Mouse (Mus musculus) heart, embryonic 10.5 days (tissue): ENCODE results near the gene Nup133. TPM values are rescaled to one million over a fixed set of nuclear protein-coding genes. Genes with fewer than 3 reads are reported as not detected.

Experiments used
- DNase-seq: peaks from one replicate; pipeline ENCODE4 v3.0.0-alpha.2; 2017; ENCODE audit warnings: low spot score
- H3K27ac ChIP-seq: fragments of 300-500 bp; sonication (generic); 2 replicates; pipeline ENCODE4 v1.5.1; 2016; ENCODE audit warnings: mild to moderate bottlenecking
- H3K27me3 ChIP-seq: fragments of 300-500 bp; sonication (generic); 2 replicates; pipeline ENCODE4 v1.6.1; 2016; ENCODE audit warnings: mild to moderate bottlenecking; ENCODE audit not compliant: poor library complexity, insufficient read depth, severe bottlenecking
- H3K36me3 ChIP-seq: fragments of 300-500 bp; sonication (generic); 2 replicates; pipeline ENCODE4 v1.6.1; 2016; ENCODE audit warnings: mild to moderate bottlenecking, moderate library complexity
- H3K4me1 ChIP-seq: fragments of 300-500 bp; sonication (generic); 2 replicates; pipeline ENCODE4 v1.6.1; 2016; ENCODE audit warnings: mild to moderate bottlenecking
- H3K4me3 ChIP-seq: fragments of 300-500 bp; sonication (generic); 2 replicates; pipeline ENCODE4 v1.5.1; 2016; ENCODE audit warnings: mild to moderate bottlenecking, moderate library complexity
- H3K9me3 ChIP-seq: fragments of 300-500 bp; sonication (generic); 2 replicates; pipeline ENCODE4 v1.6.1; 2016; ENCODE audit warnings: mild to moderate bottlenecking, moderate library complexity
- WGBS: fragments of 180-500 bp; shearing (Covaris S2); methylation state at CpG from one replicate; pipeline ENCODE4 v1.1.7; 2016; 5-methylcytosine and 5-hydroxymethylcytosine counted together
- polyA plus RNA-seq: library from polyadenylated mRNA; unstranded; fragments of >200 nt; fragmentation: Nextera tagmentation; extraction: Ambion mirVana; gene quantifications from 2 replicates; pipeline ENCODE4 v1.2.1, GENCODE M21; 2016

Gene Nup133
- polyA plus RNA-seq, 1 experiment from 2014 or later: 37.8 TPM

DNA sequence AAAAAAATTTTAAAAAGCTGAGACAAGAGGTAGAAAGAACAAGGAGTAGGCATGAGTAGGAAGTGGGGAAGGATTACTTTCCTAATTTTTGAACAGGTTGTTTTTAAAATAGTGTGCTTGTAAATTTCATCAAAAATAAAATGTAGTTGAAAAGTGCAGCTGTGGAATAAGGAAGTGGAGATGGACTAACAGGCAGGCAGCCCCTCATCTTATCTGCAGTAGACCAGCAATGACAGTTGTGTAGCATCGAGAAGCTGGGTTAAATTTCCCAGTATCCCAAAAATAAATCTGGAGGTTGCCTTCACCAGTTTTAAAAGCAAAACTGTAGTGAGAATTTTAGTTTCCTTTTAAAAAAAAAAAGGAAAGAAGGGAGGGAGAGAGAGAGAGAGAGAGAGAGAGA, 94.8 kb downstream of the Nup133 start:
- H3K27ac ChIP-seq: no peak overlapping the region
- DNase-seq: no peak
- 67% methylated on average over 1 of the region's 1 CpGs for WGBS
- no peaks in the 10 kb centered on the region for H3K36me3 ChIP-seq
- no peaks in the 10 kb centered on the region for H3K27me3 ChIP-seq
- H3K4me3 ChIP-seq: no peak overlapping the region
- no peaks in the 10 kb centered on the region for H3K9me3 ChIP-seq
- peaks cover 9% of the 10 kb centered on the region; the same call in 1 of the 2 replicates for H3K4me1 ChIP-seq

DNA sequence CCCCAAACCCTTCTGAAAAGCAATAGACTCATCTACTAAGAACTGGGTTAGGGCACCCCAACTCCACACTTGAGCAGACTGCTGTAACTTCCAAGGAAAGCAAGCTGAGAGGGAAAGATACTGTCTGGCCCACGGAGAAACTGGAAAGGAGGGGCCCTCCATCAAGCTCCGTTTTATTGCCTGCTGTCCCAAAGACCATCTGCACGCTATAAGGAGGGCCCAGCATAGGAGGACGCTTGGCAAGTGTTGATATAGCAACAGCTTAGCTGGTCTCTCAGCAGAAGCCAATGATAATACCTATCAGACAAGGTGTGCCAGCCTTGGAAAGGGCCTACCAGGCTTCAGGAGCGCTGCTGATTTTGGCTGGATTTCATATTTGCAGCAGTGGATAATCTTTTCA, 97.5 kb downstream of the Nup133 start:
- Histone ChIP-seq H3K27me3 (no peaks in the 10 kb centered on the region), H3K36me3 (no peaks in the 10 kb centered on the region), H3K9me3 (no peaks in the 10 kb centered on the region), H3K4me3 (no peak overlapping the region), H3K27ac (no peak overlapping the region), H3K4me1 (peaks cover 3% of the 10 kb centered on the region)
- DNase-seq: no peak
- 71% methylated on average over 5 of the region's 5 CpGs for WGBS

DNA sequence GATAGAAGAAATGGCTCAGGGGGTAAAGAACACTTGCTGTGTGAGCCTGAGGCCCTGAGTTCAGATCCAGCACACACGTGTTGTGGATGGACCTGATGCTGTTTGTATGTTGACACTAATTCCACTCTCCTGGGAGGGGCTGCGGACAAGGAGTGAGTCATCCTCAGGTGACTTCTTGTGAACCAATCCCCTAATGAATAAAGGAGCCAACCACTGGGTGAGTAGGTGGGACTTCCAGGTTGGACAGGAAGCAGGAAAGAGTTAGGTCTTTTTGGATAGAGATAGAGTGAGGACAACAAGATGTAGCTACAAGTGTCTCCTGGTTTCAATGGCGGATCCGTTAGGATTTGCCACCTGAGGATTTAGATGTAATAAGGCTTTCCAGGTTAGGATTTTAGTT, 99.7 kb downstream of the Nup133 start:
- Histone ChIP-seq H3K27me3 (no peaks in the 10 kb centered on the region), H3K4me3 (no peak overlapping the region), H3K27ac (no peak overlapping the region), H3K9me3 (no peaks in the 10 kb centered on the region), H3K4me1 (peaks cover 3% of the 10 kb centered on the region), H3K36me3 (no peaks in the 10 kb centered on the region)
- DNase-seq: no peak
- WGBS: 81% methylated on average over 4 of the region's 4 CpGs

DNA sequence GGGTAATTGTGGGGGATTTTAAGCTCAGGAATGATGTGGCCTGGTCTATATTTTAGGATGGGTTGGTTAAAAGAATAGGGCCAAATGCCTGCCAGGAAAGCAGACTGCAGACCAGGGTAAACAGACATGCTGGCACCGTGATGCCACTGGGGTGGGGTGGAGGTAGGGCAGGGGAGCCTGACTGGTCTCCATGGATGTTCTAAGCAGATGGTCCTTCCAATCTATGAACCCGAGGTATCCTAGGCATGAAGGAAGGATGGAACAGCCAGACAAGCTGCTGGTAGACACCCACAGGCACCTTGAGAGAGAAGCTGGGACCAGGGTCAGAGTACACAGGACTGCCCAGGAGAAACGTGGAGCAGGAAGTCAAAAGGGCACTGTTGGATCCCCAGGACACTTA, 101.5 kb downstream of the Nup133 start:
- H3K27me3 ChIP-seq: no peaks in the 10 kb centered on the region
- H3K27ac ChIP-seq: no peak overlapping the region
- H3K36me3 ChIP-seq: no peaks in the 10 kb centered on the region
- H3K9me3 ChIP-seq: no peaks in the 10 kb centered on the region
- H3K4me1 ChIP-seq: peaks cover 3% of the 10 kb centered on the region
- 63% methylated on average over 3 of the region's 3 CpGs for WGBS
- no peak overlapping the region for H3K4me3 ChIP-seq
- no peak for DNase-seq

Other genes starting within 250 kb of the Nup133 start
- gene Rab4a, start 143.3 kb downstream of the Nup133 start, polyA plus RNA-seq: 65.9 and 68.9 TPM in 2 replicates
- gene Ccsap, start 89.1 kb downstream of the Nup133 start, polyA plus RNA-seq: 3.7 and 4.0 TPM in 2 replicates
- 630 and 944 TPM in 2 replicates for gene Acta1, start 54.5 kb downstream of the Nup133 start, polyA plus RNA-seq
- 41.6 and 47.7 TPM in 2 replicates for gene Abcb10, start 33.9 kb upstream of the Nup133 start, polyA plus RNA-seq
- 37.4 and 40.4 TPM in 2 replicates for gene Taf5l, start 72.1 kb upstream of the Nup133 start, polyA plus RNA-seq
- gene Urb2, start 72.2 kb upstream of the Nup133 start, polyA plus RNA-seq: 6.1 and 6.9 TPM in 2 replicates